Comparison of ENCODE assay signal across 9 mouse cellular contexts in the genomic region with DNA sequence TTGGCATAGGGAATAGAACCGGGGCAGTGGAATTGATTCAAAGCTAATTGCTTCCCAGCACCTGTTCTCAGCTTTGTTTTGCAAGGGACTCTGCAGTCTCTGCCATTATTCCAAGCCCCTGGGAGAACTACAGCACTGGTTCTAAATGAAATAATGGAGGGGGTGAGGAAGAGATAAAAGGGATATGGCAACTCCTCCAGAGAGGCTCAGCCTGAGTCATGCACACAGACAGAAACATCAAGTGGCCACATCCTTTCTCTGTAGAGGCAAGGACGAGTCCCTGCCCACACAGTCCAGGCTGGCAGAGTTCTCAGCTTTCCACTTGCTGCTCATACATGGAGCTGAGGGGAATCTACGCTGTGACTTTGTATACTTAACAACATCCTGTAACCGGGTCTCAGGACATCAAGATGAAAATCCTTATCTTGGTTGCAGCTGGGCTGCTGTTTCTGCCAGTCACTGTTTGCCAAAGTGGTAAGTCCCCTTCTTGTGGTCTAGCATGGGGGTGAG. TPM values are rescaled to one million over a fixed set of nuclear protein-coding genes. Genes with fewer than 3 reads are reported as not detected.
DNase-seq lines count a peak whose midpoint lies in the region; ATAC-seq and TF ChIP-seq lines count a peak whose summit lies in the region.
"Had no signal": no experiment of that assay in that cellular context is flagged by ENCODE, and none has a peak within 500 bp of the region (broad histone marks: within the 10 kb centered on the region; RNA-seq: fewer than 3 reads in every experiment).

F2rl2 (plus strand) TSS at position 200 of the 510 bp plus-strand sequence.

- no peaks in the 10 kb centered on the region for H3K9me3 ChIP-seq in hindbrain, embryonic 14.5 days (ENCODE audit: control insufficient read depth, low read length)
- H3K9me3 ChIP-seq in hindbrain, postnatal 0 days (ENCODE audit: low read length) = no peaks in the 10 kb centered on the region
- H3K9me3 ChIP-seq in hindbrain, embryonic 12.5 days (replicated peaks) = no peaks in the 10 kb centered on the region

- H3K4me2 ChIP-seq in hindbrain, embryonic 14.5 days (replicated peaks) = no peak within 1 kb of the TSS
- no peak within 1 kb of the TSS for H3K4me2 ChIP-seq in hindbrain, postnatal 0 days (ENCODE audit: low read depth, low read length)
- H3K4me2 ChIP-seq in hindbrain, embryonic 12.5 days (replicated peaks) = no peak within 1 kb of the TSS

- WGBS in hindbrain, embryonic 14.5 days = 55% methylated on average over 4 of the region's 4 CpGs
- 61% methylated on average over 4 of the region's 4 CpGs for WGBS in hindbrain, postnatal 0 days
- WGBS in hindbrain, embryonic 12.5 days = 65% methylated on average over 4 of the region's 4 CpGs

- 0 out of 2 replicates have a peak within 1 kb of the TSS, but pooled peaks have one; percentile 14 for H3K27ac ChIP-seq in hindbrain, embryonic 14.5 days
- no peak within 1 kb of the TSS for H3K27ac ChIP-seq in hindbrain, postnatal 0 days
- H3K27ac ChIP-seq in hindbrain, embryonic 12.5 days = no peak within 1 kb of the TSS

- H3K9ac ChIP-seq in hindbrain, embryonic 14.5 days = no peak within 1 kb of the TSS
- no peak within 1 kb of the TSS for H3K9ac ChIP-seq in hindbrain, postnatal 0 days (replicated peaks; ENCODE audit: low read length)
- H3K9ac ChIP-seq in hindbrain, embryonic 12.5 days = no peak within 1 kb of the TSS

- no peaks in the 10 kb centered on the region for H3K36me3 ChIP-seq in hindbrain, embryonic 14.5 days (replicated peaks; ENCODE audit: control insufficient read depth, insufficient read depth)
- no peaks in the 10 kb centered on the region for H3K36me3 ChIP-seq in hindbrain, postnatal 0 days (ENCODE audit: insufficient read depth, low read length)
- H3K36me3 ChIP-seq in hindbrain, embryonic 12.5 days = no peaks in the 10 kb centered on the region

- no peak within 1 kb of the TSS for H3K4me3 ChIP-seq in hindbrain, embryonic 14.5 days (replicated peaks; ENCODE audit: low read length)
- no peak within 1 kb of the TSS for H3K4me3 ChIP-seq in hindbrain, postnatal 0 days (ENCODE audit: low read length)
- no peak within 1 kb of the TSS for H3K4me3 ChIP-seq in hindbrain, embryonic 12.5 days

- no peak for ATAC-seq in hindbrain, embryonic 14.5 days (ENCODE audit: low FRiP score)
- no peak for ATAC-seq in hindbrain, postnatal 0 days
- 0 out of 2 replicates have a peak, but pooled peaks have one; percentile 34 for ATAC-seq in monocyte, adult 5-6 weeks (replicated peaks; ENCODE audit: insufficient number of reproducible peaks, low FRiP score, low TSS enrichment, poor library complexity, severe bottlenecking)
- ATAC-seq in hindbrain, embryonic 12.5 days (ENCODE audit: low FRiP score) = no peak

- no peaks in the 10 kb centered on the region for H3K4me1 ChIP-seq in hindbrain, embryonic 14.5 days (replicated peaks; ENCODE audit: control insufficient read depth, insufficient read depth, low read length)
- H3K4me1 ChIP-seq in hindbrain, postnatal 0 days (ENCODE audit: insufficient read depth, low read length) = no peaks in the 10 kb centered on the region
- no peaks in the 10 kb centered on the region for H3K4me1 ChIP-seq in hindbrain, embryonic 12.5 days

- no peak for DNase-seq in hindbrain, embryonic 14.5 days (ENCODE audit: low spot score)
- DNase-seq in hindbrain, postnatal 0 days (ENCODE audit: low spot score) = no peak
- DNase-seq in Muller cell, postnatal 12 days (ENCODE audit: inconsistent ontology term) = peak; percentile 27
- DNase-seq in layer of hippocampus, adult 9-11 months = peak; percentile 50
- no peak for DNase-seq in adrenal gland, adult 18-20 months (ENCODE audit: low spot score in 2 of 2)
- no peak for DNase-seq in cerebellum, postnatal 14 days
- DNase-seq: kidney, adult 2 months had no signal

- no peak for TF ChIP-seq CTCF in hindbrain, postnatal 0 days (IDR thresholded peaks at IDR 0.05; ENCODE audit: low read depth)

- H3K27me3 ChIP-seq in hindbrain, embryonic 14.5 days (ENCODE audit: control insufficient read depth, insufficient read depth, low read length) = no peaks in the 10 kb centered on the region
- H3K27me3 ChIP-seq in hindbrain, postnatal 0 days (ENCODE audit: insufficient read depth, low read length) = no peaks in the 10 kb centered on the region
- H3K27me3 ChIP-seq in hindbrain, embryonic 12.5 days = no peaks in the 10 kb centered on the region

RNA-seq across cellular contexts. Expression of gene F2rl2, which starts in this region (rescaled TPM):
- 0.88 and 1.2 TPM in 2 replicates for polyA plus RNA-seq in hindbrain, embryonic 14.5 days (2014; fragmentation: Nextera tagmentation; extraction: Ambion mirVana)
- 0.26 and 0.83 TPM in 2 replicates for total RNA-seq in hindbrain, postnatal 0 days (2014; rRNA removed)
- polyA plus RNA-seq in hindbrain, postnatal 0 days (2015; fragmentation: Nextera tagmentation; extraction: Ambion mirVana) = 0.54 and 0.66 TPM in 2 replicates
- 2.1 to 10.0 TPM (median 3.9 TPM) in 3 replicates for total RNA-seq in monocyte, adult 5-6 weeks (2017)
- under 1 TPM; 0.17 to 0.19 TPM for total RNA-seq in adrenal gland, adult 18-20 months (2021)
- 1.1 and 1.4 TPM in 2 replicates for polyA plus RNA-seq in hindbrain, embryonic 12.5 days (2016; fragmentation: Nextera tagmentation; extraction: Ambion mirVana)

Comparison
In these comparisons a context has a peak if more than half of its experiments do, and no peak if none do; other contexts are left out.
1. DNase-seq: peak in Muller cell, postnatal 12 days (single experiment) and layer of hippocampus, adult 9-11 months (single experiment); none in hindbrain, embryonic 14.5 days (single experiment), hindbrain, postnatal 0 days (single experiment), adrenal gland, adult 18-20 months (0 of 2) and cerebellum, postnatal 14 days (0 of 2).